Mouse (Mus musculus): ENCODE results near the gene Nf2. TPM values are rescaled to one million over a fixed set of nuclear protein-coding genes. Genes with fewer than 3 reads are reported as not detected.

Gene Nf2
- polyA plus RNA-seq, 1 experiment = 38.0 TPM

DNA sequence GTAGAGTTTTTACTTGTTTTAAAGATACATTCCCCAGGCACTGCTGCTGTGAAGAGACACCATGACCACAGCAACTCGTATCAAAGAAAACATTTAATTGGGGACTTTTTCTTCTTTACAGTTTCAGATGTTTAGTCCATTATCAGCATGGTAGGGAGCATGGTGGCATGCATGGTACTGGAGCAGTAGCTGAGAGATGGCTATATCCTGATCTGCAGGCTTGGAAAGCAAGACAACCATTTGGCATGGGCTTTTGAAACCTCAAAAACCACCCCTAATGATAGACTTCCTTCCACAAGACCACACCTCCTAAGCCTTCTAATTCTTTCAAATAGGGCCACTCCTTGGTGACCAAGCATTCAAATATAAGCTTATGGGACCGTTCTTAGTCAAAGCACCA is 1.1 kb upstream of the Nf2 start:
- 62% methylated on average over 2 of the region's 2 CpGs for WGBS
- H3K4me1 ChIP-seq (ENCODE audit: control insufficient read depth, insufficient read depth, low read length) = peaks cover 1% of the 10 kb centered on the region; the same call in 1 of the 2 replicates
- no peak overlapping the region for H3K27ac ChIP-seq (ENCODE audit: control insufficient read depth, insufficient read depth, low read depth, low read length, poor library complexity)
- TF ChIP-seq CTCF (IDR thresholded peaks at IDR 0.05; ENCODE audit: control insufficient read depth, insufficient read depth, low read length) = no peak
- TF ChIP-seq POLR2A (IDR thresholded peaks at IDR 0.05; ENCODE audit: borderline replicate concordance, control insufficient read depth, low read depth, low read length) = no peak
- no peak overlapping the region for H3K4me3 ChIP-seq (replicated peaks; ENCODE audit: control insufficient read depth, low read depth, low read length)

- Histone ChIP-seq H3K4me3 (replicated peaks; ENCODE audit: control insufficient read depth, low read depth, low read length) (peak overlapping the region; percentile 96), H3K27ac (ENCODE audit: control insufficient read depth, insufficient read depth, low read depth, low read length, poor library complexity) (peak overlapping the region; percentile 75), H3K4me1 (ENCODE audit: control insufficient read depth, insufficient read depth, low read length) (peaks cover 1% of the 10 kb centered on the region; the same call in 1 of the 2 replicates)
- WGBS = 2% methylated on average over 50 of the region's 50 CpGs
- TF ChIP-seq POLR2A (IDR thresholded peaks at IDR 0.05; ENCODE audit: borderline replicate concordance, control insufficient read depth, low read depth, low read length) (peak; percentile 35; the same call in 1 of the 2 replicates), CTCF (IDR thresholded peaks at IDR 0.05; ENCODE audit: control insufficient read depth, insufficient read depth, low read length) (no peak)
Measured at GRCm38 (mm10) chr11:4848483-4849248, 670 bp downstream of the Nf2 start.

GRCm38 (mm10) chr11:4840942-4841526 is 8.3 kb downstream of the Nf2 start:
- no peak overlapping the region for H3K27ac ChIP-seq (ENCODE audit: control insufficient read depth, insufficient read depth, low read depth, low read length, poor library complexity)
- 55% methylated on average over 3 of the region's 3 CpGs for WGBS
- no peak overlapping the region for H3K4me3 ChIP-seq (replicated peaks; ENCODE audit: control insufficient read depth, low read depth, low read length)
- no peak for TF ChIP-seq POLR2A (IDR thresholded peaks at IDR 0.05; ENCODE audit: borderline replicate concordance, control insufficient read depth, low read depth, low read length)
- no peak for TF ChIP-seq CTCF (IDR thresholded peaks at IDR 0.05; ENCODE audit: control insufficient read depth, insufficient read depth, low read length)
- H3K4me1 ChIP-seq (ENCODE audit: control insufficient read depth, insufficient read depth, low read length) = no peaks in the 10 kb centered on the region

- 76% methylated on average over 1 of the region's 1 CpGs for WGBS
Measured at GRCm38 (mm10) chr11:4838235-4838634, 11.1 kb downstream of the Nf2 start.

GRCm38 (mm10) chr11:4837342-4837741 is 12.0 kb downstream of the Nf2 start:
- Histone ChIP-seq H3K4me1 (ENCODE audit: control insufficient read depth, insufficient read depth, low read length) (no peaks in the 10 kb centered on the region; the same call in 1 of the 2 replicates), H3K4me3 (replicated peaks; ENCODE audit: control insufficient read depth, low read depth, low read length) (no peak overlapping the region), H3K27ac (ENCODE audit: control insufficient read depth, insufficient read depth, low read depth, low read length, poor library complexity) (no peak overlapping the region)
- TF ChIP-seq CTCF (IDR thresholded peaks at IDR 0.05; ENCODE audit: control insufficient read depth, insufficient read depth, low read length) = no peak
- TF ChIP-seq POLR2A (IDR thresholded peaks at IDR 0.05; ENCODE audit: borderline replicate concordance, control insufficient read depth, low read depth, low read length) = no peak
- WGBS = 60% methylated on average over 5 of the region's 5 CpGs

More at GRCm38 (mm10) chr11:4838235-4838634, 11.1 kb downstream of the Nf2 start:
- TF ChIP-seq CTCF (IDR thresholded peaks at IDR 0.05; ENCODE audit: control insufficient read depth, insufficient read depth, low read length) (no peak), POLR2A (IDR thresholded peaks at IDR 0.05; ENCODE audit: borderline replicate concordance, control insufficient read depth, low read depth, low read length) (no peak)
- H3K4me3 ChIP-seq (replicated peaks; ENCODE audit: control insufficient read depth, low read depth, low read length) = no peak overlapping the region
- no peaks in the 10 kb centered on the region for H3K4me1 ChIP-seq (ENCODE audit: control insufficient read depth, insufficient read depth, low read length)
- H3K27ac ChIP-seq (ENCODE audit: control insufficient read depth, insufficient read depth, low read depth, low read length, poor library complexity) = no peak overlapping the region

- TF ChIP-seq POLR2A (IDR thresholded peaks at IDR 0.05; ENCODE audit: borderline replicate concordance, control insufficient read depth, low read depth, low read length) (no peak), CTCF (IDR thresholded peaks at IDR 0.05; ENCODE audit: control insufficient read depth, insufficient read depth, low read length) (peak; percentile 44)
- no peak overlapping the region for H3K4me3 ChIP-seq (replicated peaks; ENCODE audit: control insufficient read depth, low read depth, low read length)
- H3K27ac ChIP-seq (ENCODE audit: control insufficient read depth, insufficient read depth, low read depth, low read length, poor library complexity) = no peak overlapping the region
- no peaks in the 10 kb centered on the region; the same call in 1 of the 2 replicates for H3K4me1 ChIP-seq (ENCODE audit: control insufficient read depth, insufficient read depth, low read length)
- WGBS = 40% methylated on average over 6 of the region's 6 CpGs
Measured at GRCm38 (mm10) chr11:4836755-4837154, 12.6 kb downstream of the Nf2 start.

- no peak overlapping the region for H3K4me3 ChIP-seq (replicated peaks; ENCODE audit: control insufficient read depth, low read depth, low read length)
- TF ChIP-seq CTCF (IDR thresholded peaks at IDR 0.05; ENCODE audit: control insufficient read depth, insufficient read depth, low read length) (no peak), POLR2A (IDR thresholded peaks at IDR 0.05; ENCODE audit: borderline replicate concordance, control insufficient read depth, low read depth, low read length) (no peak)
- no peaks in the 10 kb centered on the region; the same call in 1 of the 2 replicates for H3K4me1 ChIP-seq (ENCODE audit: control insufficient read depth, insufficient read depth, low read length)
- no peak overlapping the region for H3K27ac ChIP-seq (ENCODE audit: control insufficient read depth, insufficient read depth, low read depth, low read length, poor library complexity)
- 77% methylated on average over 6 of the region's 6 CpGs for WGBS
Measured at GRCm38 (mm10) chr11:4835436-4835835, 13.9 kb downstream of the Nf2 start.

DNA sequence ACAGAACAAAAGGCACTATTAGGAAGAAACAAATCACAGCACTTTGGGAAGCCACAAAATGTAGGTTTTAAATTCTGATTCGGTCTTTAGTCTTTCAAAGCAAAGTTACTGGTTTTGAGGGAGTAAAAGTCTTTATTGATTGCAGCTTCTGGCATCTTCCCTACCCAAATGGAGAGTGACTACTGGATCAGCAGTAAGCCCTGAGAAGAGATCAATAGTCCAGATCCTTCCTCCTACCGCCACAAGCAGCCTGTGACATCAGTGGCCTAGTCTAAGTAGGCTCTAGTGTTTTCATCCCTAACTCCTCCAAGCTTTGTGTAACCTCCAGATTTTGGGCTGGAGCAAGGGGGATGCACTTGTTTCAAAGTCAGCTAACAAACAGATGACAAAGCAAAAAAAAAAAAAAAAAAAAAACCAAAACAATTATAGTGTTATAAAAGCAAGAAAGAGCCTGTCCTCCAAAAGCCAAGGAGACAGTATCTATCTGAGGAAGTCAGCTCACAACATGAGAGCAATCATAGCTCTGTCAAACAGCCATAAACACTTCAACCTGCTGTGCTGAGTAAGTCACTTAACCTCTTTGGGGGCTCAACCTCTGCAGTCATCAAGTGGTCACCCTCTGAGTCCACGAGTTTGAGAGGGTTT is 15.9 kb downstream of the Nf2 start:
- Histone ChIP-seq H3K4me1 (ENCODE audit: control insufficient read depth, insufficient read depth, low read length) (no peaks in the 10 kb centered on the region; the same call in 1 of the 2 replicates), H3K27ac (ENCODE audit: control insufficient read depth, insufficient read depth, low read depth, low read length, poor library complexity) (no peak overlapping the region), H3K4me3 (replicated peaks; ENCODE audit: control insufficient read depth, low read depth, low read length) (no peak overlapping the region)
- 62% methylated on average over 3 of the region's 3 CpGs for WGBS
- no peak for TF ChIP-seq CTCF (IDR thresholded peaks at IDR 0.05; ENCODE audit: control insufficient read depth, insufficient read depth, low read length)
- no peak for TF ChIP-seq POLR2A (IDR thresholded peaks at IDR 0.05; ENCODE audit: borderline replicate concordance, control insufficient read depth, low read depth, low read length)
